Mouse (Mus musculus): Measurements from ENCODE around the gene Hic2.

Gene Hic2

GRCm38 (mm10) chr16:17233702-17234498 is 528 bp downstream of the Hic2 start:
- DNase-seq (ENCODE audit: low spot score in 2 of 2) = peak; percentile 32 to 39

GRCm38 (mm10) chr16:17234499-17234895 is 1.1 kb downstream of the Hic2 start:
- peak; percentile 47 to 49 for DNase-seq (ENCODE audit: low spot score in 2 of 2)

DNA sequence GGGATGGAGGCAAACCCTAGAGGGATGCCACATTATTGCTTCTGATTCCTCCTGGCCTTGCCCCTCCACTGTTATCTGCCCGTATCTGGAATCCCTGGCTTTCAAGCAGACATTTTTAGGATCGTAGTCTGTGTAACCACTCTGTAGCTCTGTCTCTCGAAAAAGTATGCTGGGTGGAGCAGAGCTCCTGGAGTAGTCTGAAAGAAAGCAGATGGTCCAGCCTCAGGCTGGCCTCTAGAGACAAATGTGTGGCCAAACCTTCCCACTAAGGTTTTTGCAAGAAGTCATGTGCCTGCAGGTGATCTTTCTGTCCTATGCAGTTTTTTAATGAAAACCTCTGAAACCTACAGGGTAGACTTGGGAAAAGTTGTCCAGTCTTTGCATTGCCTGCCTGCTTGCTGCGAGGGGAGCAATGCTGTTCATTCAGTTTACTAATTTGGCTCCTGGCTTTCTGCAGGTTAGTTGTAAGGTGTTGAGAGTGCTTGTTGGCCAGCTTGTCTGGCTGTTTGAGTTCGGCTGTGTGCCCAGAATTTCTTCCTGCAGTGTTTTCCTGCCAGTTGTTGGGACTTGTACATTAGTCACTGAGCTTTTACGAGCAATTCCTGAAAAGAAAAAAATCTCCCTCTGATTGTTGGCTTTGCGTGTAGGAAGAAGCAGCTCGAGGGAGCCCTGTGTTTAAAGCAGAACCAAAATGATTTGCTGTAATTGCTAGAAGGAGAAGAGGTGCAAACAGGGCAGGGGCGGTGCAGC is 1.7 kb downstream of the Hic2 start:
- DNase-seq (ENCODE audit: low spot score in 2 of 2) = peak; percentile 36 to 69

DNA sequence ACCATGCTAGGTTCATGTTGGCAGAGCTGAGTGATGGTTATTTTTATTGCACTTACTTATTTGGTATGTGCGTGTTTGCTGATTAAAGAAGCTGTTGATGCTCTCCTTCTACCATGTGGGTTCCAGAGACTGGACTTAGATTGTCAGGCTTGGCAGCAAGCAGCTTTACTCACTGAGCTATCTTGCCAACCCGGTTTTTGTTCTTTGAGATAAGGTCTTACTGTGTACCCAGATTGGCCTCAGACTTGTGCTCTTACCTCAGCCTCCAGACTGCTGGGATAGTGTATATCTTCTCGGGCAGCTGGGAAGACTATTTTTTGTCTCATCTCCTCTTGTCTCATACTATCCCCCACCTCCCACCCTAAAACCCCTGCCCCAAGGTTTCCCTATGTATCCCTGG is 4.3 kb downstream of the Hic2 start:
- DNase-seq (ENCODE audit: low spot score in 2 of 2) = no peak

DNA sequence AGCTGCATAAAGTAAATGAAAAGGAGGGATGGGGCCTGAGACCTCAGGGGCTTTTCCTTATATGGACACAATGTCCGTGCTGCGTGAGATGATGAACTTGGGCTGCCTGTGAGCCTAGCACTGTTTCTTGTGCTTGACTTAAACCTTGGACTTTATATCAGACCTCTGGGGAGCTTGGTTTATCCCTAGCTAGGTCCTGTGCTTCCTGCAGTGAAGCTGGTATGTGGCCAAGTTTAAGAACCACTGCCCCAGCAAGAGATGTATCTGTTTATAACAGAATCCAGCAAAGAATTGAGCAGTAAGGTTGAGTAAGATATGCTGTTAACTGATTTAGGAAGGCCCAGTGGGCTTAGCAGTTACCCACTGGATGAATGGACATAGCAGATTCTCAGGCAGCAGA is 6.0 kb downstream of the Hic2 start:
- no peak for DNase-seq (ENCODE audit: low spot score in 2 of 2)

DNA sequence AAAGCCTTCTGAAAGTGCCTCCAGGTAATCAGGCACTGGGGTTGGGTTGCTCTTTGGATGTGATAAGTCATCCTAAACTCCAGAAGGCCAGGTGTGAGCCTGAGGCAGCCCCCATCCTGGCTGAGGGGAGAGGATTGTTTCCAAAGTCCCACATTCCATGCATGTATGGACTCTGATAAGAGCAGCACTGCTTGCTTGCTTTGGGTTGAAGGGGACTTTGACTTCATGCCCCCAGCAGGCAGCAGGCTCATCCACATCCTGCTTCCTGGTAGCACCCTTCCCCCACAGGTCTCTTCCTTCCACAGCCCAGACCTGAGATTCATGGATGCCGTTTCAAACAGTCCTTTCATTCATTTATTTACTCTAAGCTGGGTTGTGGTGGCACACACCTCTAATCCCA is 10.4 kb downstream of the Hic2 start:
- no peak for DNase-seq (ENCODE audit: low spot score in 2 of 2)

DNA sequence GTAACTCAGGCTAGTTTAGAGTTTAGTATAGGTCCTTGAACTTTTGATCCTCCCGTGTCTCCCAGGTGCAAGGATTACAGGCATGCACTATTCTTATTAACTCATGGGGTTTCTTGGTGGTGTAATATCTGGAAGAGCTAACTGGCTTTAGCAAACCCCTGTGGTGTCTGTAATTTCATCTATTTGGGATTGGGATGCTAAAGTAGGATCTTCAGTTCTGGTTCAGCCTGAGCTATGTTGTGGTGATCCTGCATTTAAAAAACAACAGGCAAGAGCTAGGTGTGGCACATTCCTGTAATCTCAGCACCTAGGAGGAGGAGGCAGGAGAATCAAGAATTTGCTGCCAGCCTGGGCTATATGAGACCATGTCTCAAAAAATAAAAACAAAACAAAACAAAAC is 11.6 kb downstream of the Hic2 start:
- no peak for DNase-seq (ENCODE audit: low spot score in 2 of 2)

DNA sequence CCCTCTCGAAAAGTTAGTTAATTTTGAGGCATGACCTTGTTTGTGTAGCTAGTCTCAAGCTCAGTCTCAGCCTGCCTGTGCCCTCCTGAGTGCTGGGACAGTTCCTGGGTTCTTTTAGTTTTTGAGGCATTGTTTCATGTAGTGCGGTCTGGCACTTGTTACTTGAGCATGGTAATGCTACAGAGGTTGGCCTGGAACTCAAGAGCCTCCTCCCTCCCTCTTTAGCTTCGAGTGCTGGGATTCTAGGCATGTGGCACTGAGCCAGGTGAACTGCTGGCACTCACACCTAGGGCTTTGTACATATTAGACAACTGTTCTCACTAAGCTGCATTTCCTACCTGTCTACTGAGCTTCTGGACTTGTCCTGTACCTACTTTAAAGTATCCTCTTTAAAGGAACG is 14.4 kb downstream of the Hic2 start:
- DNase-seq (ENCODE audit: low spot score in 2 of 2) = no peak

- DNase-seq (ENCODE audit: low spot score in 2 of 2) = no peak
These were observed 15.8 kb downstream of the Hic2 start for GRCm38 (mm10) chr16:17249135-17249534.

DNA sequence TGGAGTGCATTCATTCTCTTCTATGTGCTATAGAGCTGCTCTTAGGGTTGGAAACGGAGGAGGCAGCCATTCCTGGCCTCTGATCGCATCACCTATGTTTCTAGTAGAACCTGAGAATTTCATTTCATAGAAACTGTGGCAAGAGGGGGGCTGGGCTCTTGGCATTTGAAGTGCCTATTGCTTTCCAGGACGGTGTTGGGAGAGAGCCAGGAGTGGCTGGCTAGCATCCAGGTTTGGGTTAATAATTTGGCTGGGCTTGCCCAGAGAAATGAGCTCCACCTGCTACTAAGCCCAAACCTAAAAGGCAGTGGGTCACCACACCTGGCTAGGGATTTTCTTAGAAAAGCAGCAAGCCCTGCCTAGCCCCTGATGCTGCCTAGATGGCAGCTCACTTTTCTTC is 18.2 kb downstream of the Hic2 start:
- DNase-seq (ENCODE audit: low spot score in 2 of 2) = peak in 1 of 2 experiments; percentile 17

DNA sequence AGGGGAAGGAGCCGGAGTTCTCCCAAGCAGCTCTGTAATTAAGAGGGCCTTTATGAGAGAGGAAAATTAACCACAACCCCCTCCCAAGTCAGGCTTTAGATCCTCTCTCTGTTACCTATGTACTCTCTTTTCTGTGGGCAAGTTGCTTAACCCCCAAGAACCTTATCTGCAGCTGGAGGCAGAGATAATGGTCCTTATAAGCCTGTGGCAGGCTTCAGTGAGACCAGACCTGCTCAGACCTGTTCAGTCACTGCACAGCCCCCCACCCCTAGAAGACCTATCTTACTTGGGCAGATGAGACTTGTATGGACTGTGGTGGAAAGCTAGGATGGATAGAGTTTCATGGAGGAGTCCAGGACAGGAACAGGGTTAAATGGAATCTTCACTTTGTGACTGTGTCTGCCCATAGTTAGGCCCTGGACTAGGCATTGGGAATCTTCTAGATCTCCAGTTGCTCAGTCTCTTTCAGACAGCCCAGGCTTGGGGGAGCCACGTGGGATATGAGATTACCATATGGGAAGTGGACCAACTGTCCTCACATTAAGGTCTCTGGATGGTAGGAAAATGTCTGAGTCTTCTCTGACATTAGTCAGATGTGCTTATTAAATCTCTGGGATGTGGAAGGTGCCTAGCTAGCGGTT is 18.8 kb downstream of the Hic2 start:
- no peak for DNase-seq (ENCODE audit: low spot score in 2 of 2)

- DNase-seq (ENCODE audit: low spot score in 2 of 2) = no peak
These were observed 19.5 kb downstream of the Hic2 start for GRCm38 (mm10) chr16:17252841-17253240.

GRCm38 (mm10) chr16:17254005-17254597 is 20.7 kb downstream of the Hic2 start:
- no peak for DNase-seq (ENCODE audit: low spot score in 2 of 2)

GRCm38 (mm10) chr16:17255270-17255669 is 21.9 kb downstream of the Hic2 start:
- DNase-seq (ENCODE audit: low spot score in 2 of 2) = no peak

DNA sequence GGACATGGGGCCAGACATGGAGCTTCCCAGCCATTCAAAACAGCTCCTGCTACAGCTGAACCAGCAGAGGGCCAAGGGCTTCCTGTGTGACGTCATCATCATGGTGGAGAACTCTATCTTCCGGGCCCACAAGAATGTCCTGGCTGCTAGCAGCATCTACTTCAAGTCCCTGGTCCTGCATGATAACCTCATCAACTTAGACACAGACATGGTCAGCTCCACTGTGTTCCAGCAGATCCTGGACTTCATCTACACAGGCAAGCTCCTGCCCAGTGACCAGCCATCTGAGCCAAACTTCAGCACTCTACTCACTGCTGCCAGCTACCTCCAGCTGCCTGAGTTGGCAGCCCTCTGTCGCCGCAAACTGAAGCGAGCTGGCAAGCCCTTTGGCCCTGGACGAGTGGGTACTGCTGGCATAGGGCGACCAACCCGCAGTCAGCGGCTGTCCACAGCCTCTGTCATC is 24.0 kb downstream of the Hic2 start:
- peak in 1 of 2 experiments; percentile 28 for DNase-seq (ENCODE audit: low spot score in 2 of 2)

GRCm38 (mm10) chr16:17258917-17259316 is 25.5 kb downstream of the Hic2 start:
- no peak for DNase-seq (ENCODE audit: low spot score in 2 of 2)

- DNase-seq (ENCODE audit: low spot score in 2 of 2) = no peak
These were observed 28.0 kb downstream of the Hic2 start for GRCm38 (mm10) chr16:17261341-17261740.

DNA sequence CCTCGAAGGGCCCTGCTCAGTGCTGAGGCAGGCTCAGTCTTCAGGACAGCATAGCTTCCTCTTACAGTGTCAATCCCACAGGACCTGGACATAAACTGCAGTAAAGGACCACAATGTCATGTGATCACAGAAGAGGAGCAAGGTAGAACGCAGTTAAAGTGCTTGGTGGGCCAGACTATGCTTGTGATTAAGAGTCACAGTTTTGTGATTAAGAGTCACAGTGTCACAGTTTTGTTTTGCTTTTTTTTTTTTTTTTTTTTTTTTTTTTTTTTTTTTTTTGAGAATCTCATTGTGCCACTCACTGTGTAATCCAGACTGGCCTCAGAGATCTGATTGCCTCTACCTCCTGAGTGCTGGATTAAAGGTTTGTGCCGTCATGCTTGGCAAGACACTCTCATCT is 32.7 kb downstream of the Hic2 start:
- DNase-seq (ENCODE audit: low spot score in 2 of 2) = no peak

GRCm38 (mm10) chr16:17267937-17268336 is 34.6 kb downstream of the Hic2 start:
- no peak for DNase-seq (ENCODE audit: low spot score in 2 of 2)

GRCm38 (mm10) chr16:17269872-17270271 is 36.5 kb downstream of the Hic2 start:
- no peak for DNase-seq (ENCODE audit: low spot score in 2 of 2)

GRCm38 (mm10) chr16:17271124-17271523 is 37.8 kb downstream of the Hic2 start:
- DNase-seq (ENCODE audit: low spot score in 2 of 2) = no peak

DNA sequence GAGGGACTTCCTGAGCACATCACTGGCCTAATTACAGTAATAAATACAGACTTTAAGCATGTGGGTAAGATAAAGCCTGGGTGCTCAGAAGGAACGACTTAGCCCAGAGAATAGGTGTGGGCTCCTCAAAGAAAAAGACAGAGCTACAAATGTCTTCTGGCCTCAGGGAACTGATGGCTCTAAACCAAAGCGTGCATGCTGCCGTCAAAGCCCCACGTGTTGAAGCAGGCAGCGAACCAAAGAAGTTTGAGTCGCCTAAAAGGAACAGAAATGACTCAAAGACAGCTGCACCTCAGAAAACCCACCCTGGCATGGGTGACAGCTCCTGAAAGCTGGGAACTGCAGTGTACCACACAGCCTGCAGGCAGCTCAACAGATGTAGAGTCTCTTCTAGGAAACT is 38.5 kb downstream of the Hic2 start:
- no peak for DNase-seq (ENCODE audit: low spot score in 2 of 2)

All from frontal cortex, postnatal 36 days (tissue).